Mouse (Mus musculus): ENCODE data around the gene Rpl36.

GRCm38 (mm10) chr17:56604070-56604380 is 9.2 kb upstream of the Rpl36 start:
- TF ChIP-seq CTCF (IDR thresholded peaks at IDR 0.05; ENCODE audit: control insufficient read depth, insufficient read depth, insufficient replicate concordance, low read depth, low read length) (no peak), POLR2A (IDR thresholded peaks at IDR 0.05; ENCODE audit: control insufficient read depth, low read depth, low read length) (no peak)

Measured in testis, adult 2 months (tissue).